Mouse (Mus musculus): ENCODE measurements at regions not wholly inside any gene's neighbourhood (a gene's known extent, or its start where the extent isn't known, plus 50 kb on each side); places are given as distances from the start of the nearest gene placed in this dataset.

DNA sequence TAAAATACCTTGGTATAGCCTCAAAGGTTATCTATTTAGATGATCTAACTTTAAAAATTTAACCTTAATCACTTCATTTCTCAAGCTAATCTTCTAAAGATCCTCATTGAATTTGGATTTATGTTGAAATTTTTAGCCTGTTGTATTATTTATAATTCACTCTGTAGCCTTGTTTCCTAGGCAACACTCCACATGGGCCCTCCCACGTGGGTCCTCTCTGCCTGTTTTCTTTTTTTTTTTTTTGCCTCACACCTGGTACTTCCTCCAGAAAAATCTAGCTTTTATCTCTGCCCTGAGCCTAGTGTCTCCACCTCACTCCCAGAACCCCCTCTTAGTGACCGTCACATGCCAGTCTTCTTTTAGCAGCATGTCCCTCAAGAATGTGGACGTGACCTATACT, 113.9 kb downstream of the Gm815 start:
- no peak for TF ChIP-seq POLR2A (IDR thresholded peaks at IDR 0.05; ENCODE audit: control insufficient read depth, extremely low read depth, insufficient read depth, low read length, poor library complexity)
- TF ChIP-seq CTCF (IDR thresholded peaks at IDR 0.05; ENCODE audit: borderline replicate concordance, control insufficient read depth, extremely low read depth, insufficient read depth, low read length, poor library complexity) = no peak

All from thymus, adult 2 months (tissue).